Mouse (Mus musculus) heart, embryonic 16.5 days (tissue): Measurements from ENCODE around the gene Crebl2. TPM values are rescaled to one million over a fixed set of nuclear protein-coding genes. Genes with fewer than 3 reads are reported as not detected.

ENCODE experiments used
- ATAC-seq: fragments of 200-750 bp; cut with Nextera tagmentation; replicated peaks from 2 replicates; pipeline ENCODE4 v1.8.0; 2017; ENCODE audit warnings: moderate number of reproducible peaks; ENCODE audit not compliant: insufficient read depth, low FRiP score; ENCODE audit errors: extremely low read depth
- H3K27ac ChIP-seq: fragments of 300-500 bp; sonication (generic); 2 replicates; pipeline ENCODE4 v1.5.1; 2014; ENCODE audit warnings: mild to moderate bottlenecking, low read length, control low read depth, moderate library complexity
- H3K27me3 ChIP-seq: fragments of 300-500 bp; sonication (generic); 2 replicates; pipeline ENCODE4 v1.6.1; 2014; ENCODE audit warnings: low read length, mixed read lengths; ENCODE audit not compliant: control insufficient read depth, insufficient read depth
- H3K36me3 ChIP-seq: fragments of 300-500 bp; sonication (generic); 2 replicates; pipeline ENCODE4 v1.6.1; 2014; ENCODE audit not compliant: control insufficient read depth, insufficient read depth
- H3K4me1 ChIP-seq: fragments of 300-500 bp; sonication (generic); 2 replicates; pipeline ENCODE4 v1.6.1; 2014; ENCODE audit warnings: low read length, mixed read lengths; ENCODE audit not compliant: control insufficient read depth, insufficient read depth
- H3K4me2 ChIP-seq: fragments of 300-500 bp; sonication (generic); 2 replicates; pipeline ENCODE4 v1.6.1; 2014; ENCODE audit warnings: low read depth, mild to moderate bottlenecking, control low read depth, low read length
- H3K4me3 ChIP-seq: fragments of 300-500 bp; sonication (generic); 2 replicates; pipeline ENCODE4 v1.5.1; 2014; ENCODE audit warnings: mild to moderate bottlenecking, control low read depth, low read length
- H3K9ac ChIP-seq: fragments of 300-500 bp; sonication (generic); 2 replicates; pipeline ENCODE4 v1.6.1; 2014; ENCODE audit warnings: low read length, control low read depth
- H3K9me3 ChIP-seq: fragments of 300-500 bp; sonication (generic); replicated peaks from 2 replicates; pipeline ENCODE4 v1.6.1; 2016; ENCODE audit warnings: low read length; ENCODE audit not compliant: control insufficient read depth
- WGBS: fragments of 180-500 bp; shearing (Covaris S2); extraction: QIAGEN DNeasy Blood & Tissue Kit; methylation state at CpG from one replicate; pipeline ENCODE4 v1.1.7; 2014; 5-methylcytosine and 5-hydroxymethylcytosine counted together
- polyA plus RNA-seq: library from polyadenylated mRNA; unstranded; fragments of >200 nt; fragmentation: Nextera tagmentation; extraction: Ambion mirVana; gene quantifications from 2 replicates; pipeline ENCODE4 v1.2.1, GENCODE M21; 2015

Gene Crebl2
- polyA plus RNA-seq, 1 experiment from 2014 or later = 2.6 TPM

GRCm38 (mm10) chr6:134903891-134904884, 74.2 kb downstream of the Crebl2 start:
- Histone ChIP-seq H3K27me3 (no peaks in the 10 kb centered on the region), H3K9me3 (no peaks in the 10 kb centered on the region), H3K27ac (no peak overlapping the region), H3K36me3 (no peaks in the 10 kb centered on the region), H3K4me1 (no peaks in the 10 kb centered on the region), H3K4me3 (no peak overlapping the region), H3K4me2 (no peak overlapping the region), H3K9ac (no peak overlapping the region)
- 84% methylated on average over 10 of the region's 10 CpGs for WGBS
- ATAC-seq = no peak

DNA sequence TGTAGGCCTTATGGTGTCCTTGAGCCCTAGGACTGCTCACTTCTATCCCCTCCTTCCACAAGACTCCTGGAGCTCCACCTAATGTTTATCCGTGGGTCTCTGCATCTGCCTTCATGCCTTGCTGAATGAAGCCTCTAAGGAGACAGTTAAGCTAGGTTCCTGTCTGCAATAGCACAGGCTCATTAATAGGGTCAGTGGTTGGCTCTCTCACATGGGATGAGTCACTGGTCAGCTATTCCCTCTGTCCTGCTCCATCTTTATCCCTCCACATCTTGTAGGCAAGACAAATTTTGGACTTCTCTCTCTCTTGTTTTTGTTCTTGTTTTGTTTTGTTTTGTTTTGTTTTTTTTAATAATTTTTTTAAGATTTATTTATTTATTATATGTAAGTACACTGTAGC, 75.9 kb downstream of the Crebl2 start:
- Histone ChIP-seq H3K4me2 (no peak overlapping the region), H3K36me3 (no peaks in the 10 kb centered on the region), H3K27me3 (no peaks in the 10 kb centered on the region), H3K4me1 (no peaks in the 10 kb centered on the region), H3K4me3 (no peak overlapping the region), H3K9ac (no peak overlapping the region), H3K9me3 (no peaks in the 10 kb centered on the region), H3K27ac (no peak overlapping the region)
- WGBS = 80% methylated on average over 1 of the region's 1 CpGs
- ATAC-seq = no peak

Other genes with a start within 250 kb of the Crebl2 start
- gene Mansc1, start 197.7 kb upstream of the Crebl2 start, polyA plus RNA-seq = 5.8 and 8.0 TPM in 2 replicates
- gene Borcs5, start 190.6 kb upstream of the Crebl2 start, polyA plus RNA-seq = 16.9 and 17.5 TPM in 2 replicates
- 14.9 and 15.3 TPM in 2 replicates for gene Dusp16, start 37.5 kb upstream of the Crebl2 start, polyA plus RNA-seq
- gene Gpr19, start 68.4 kb downstream of the Crebl2 start, polyA plus RNA-seq = 9.1 and 10.6 TPM in 2 replicates
- 14.7 TPM in 2 replicates for gene Cdkn1b, start 90.2 kb downstream of the Crebl2 start, polyA plus RNA-seq
- 8.9 and 9.9 TPM in 2 replicates for gene Apold1, start 151.6 kb downstream of the Crebl2 start, polyA plus RNA-seq
- 71.5 and 77.1 TPM in 2 replicates for gene Ddx47, start 181.5 kb downstream of the Crebl2 start, polyA plus RNA-seq
- gene Gprc5a, start 235.5 kb downstream of the Crebl2 start, polyA plus RNA-seq = 5.6 and 15.2 TPM in 2 replicates